Mouse (Mus musculus): Measurements from ENCODE around the gene Olfr64.
A peak's percentile ranks its signal among the peaks of the same experiment; 100 is the strongest.

GRCm38 (mm10) chr7:103910047-103910446 is 15.8 kb upstream of the Olfr64 start:
- no peak for TF ChIP-seq E2F4 (IDR thresholded peaks at IDR 0.05; ENCODE audit: borderline replicate concordance, low read depth, low read length)
- no peak for TF ChIP-seq POLR2A (IDR thresholded peaks at IDR 0.05; ENCODE audit: control insufficient read depth in 1 of 2, insufficient read depth in 1 of 2, low read depth in 1 of 2, low read length in 2 of 2, poor library complexity in 1 of 2)
- TF ChIP-seq MAFK (IDR thresholded peaks at IDR 0.05; ENCODE audit: borderline replicate concordance, low read depth, low read length), result peak; percentile 10; the same call in 1 of the 2 replicates
- TF ChIP-seq CHD1 (IDR thresholded peaks at IDR 0.05; ENCODE audit: low read depth, low read length), result no peak
- no peak for TF ChIP-seq POLR2AphosphoS5 (IDR thresholded peaks at IDR 0.05; ENCODE audit: borderline replicate concordance, low read depth, low read length)
- no peak for TF ChIP-seq CTCF (IDR thresholded peaks at IDR 0.05 in 2 of 3, conservative IDR thresholded peaks at IDR 0.05 in 1 of 3; ENCODE audit: control insufficient read depth in 1 of 3, insufficient read depth in 1 of 3, low read depth in 2 of 3, low read length in 3 of 3, poor library complexity in 1 of 3, severe bottlenecking in 1 of 3)
